Mouse (Mus musculus) activated CD4-positive, CD25-positive, alpha-beta regulatory T cell, adult 4 months (primary cell): ENCODE measurements around the gene 1700022I11Rik. TPM values are rescaled to one million over a fixed set of nuclear protein-coding genes. Genes with fewer than 3 reads are reported as not detected.
A peak's percentile ranks its signal among the peaks of the same experiment; 100 is the strongest.

Experiments
- ATAC-seq: one replicate; pipeline ENCODE4 v1.8.0; 2017
- polyA plus RNA-seq, 2 experiments: library from polyadenylated mRNA; unstranded; fragments of 100-300 nt; shearing (Covaris generic); gene quantifications; one replicate each; pipeline ENCODE4 v1.2.1; 2017

The 1700022I11Rik gene
- under 1 TPM in 1 of 2 experiments, not detected in 1; 0.25 TPM for polyA plus RNA-seq

GRCm38 (mm10) chr4:42969304-42969703 is at the start of gene 1700022I11Rik:
Gene 1700022I11Rik (plus strand): TSS chr4:42969604.
- no peak for ATAC-seq

GRCm38 (mm10) chr4:42920726-42921125 is 48.7 kb upstream of the 1700022I11Rik start:
- ATAC-seq: no peak

GRCm38 (mm10) chr4:42921536-42921935 is 47.9 kb upstream of the 1700022I11Rik start:
- ATAC-seq: no peak

GRCm38 (mm10) chr4:42922056-42922455 is 47.3 kb upstream of the 1700022I11Rik start:
- ATAC-seq: no peak

GRCm38 (mm10) chr4:42922461-42922860 is 46.9 kb upstream of the 1700022I11Rik start:
- ATAC-seq: no peak

GRCm38 (mm10) chr4:42924095-42924710 is 45.2 kb upstream of the 1700022I11Rik start:
- no peak for ATAC-seq

- no peak for ATAC-seq
These were observed 41.2 kb upstream of the 1700022I11Rik start for GRCm38 (mm10) chr4:42928209-42928608.

- no peak for ATAC-seq
These were observed 40.5 kb upstream of the 1700022I11Rik start for GRCm38 (mm10) chr4:42928952-42929351.

GRCm38 (mm10) chr4:42932229-42932969 is 37.0 kb upstream of the 1700022I11Rik start:
- ATAC-seq: no peak

GRCm38 (mm10) chr4:42933630-42934029 is 35.8 kb upstream of the 1700022I11Rik start:
- no peak for ATAC-seq

GRCm38 (mm10) chr4:42941396-42941795 is 28.0 kb upstream of the 1700022I11Rik start:
- no peak for ATAC-seq

GRCm38 (mm10) chr4:42943341-42943740 is 26.1 kb upstream of the 1700022I11Rik start:
- no peak for ATAC-seq

GRCm38 (mm10) chr4:42944185-42944584 is 25.2 kb upstream of the 1700022I11Rik start:
- ATAC-seq: no peak

GRCm38 (mm10) chr4:42945043-42945442 is 24.4 kb upstream of the 1700022I11Rik start:
- no peak for ATAC-seq

- ATAC-seq: no peak
These were observed 24.0 kb upstream of the 1700022I11Rik start for GRCm38 (mm10) chr4:42945445-42945844.

- no peak for ATAC-seq
These were observed 23.5 kb upstream of the 1700022I11Rik start for GRCm38 (mm10) chr4:42945952-42946351.

- ATAC-seq: no peak
These were observed 22.6 kb upstream of the 1700022I11Rik start for GRCm38 (mm10) chr4:42946733-42947290.

GRCm38 (mm10) chr4:42948527-42948926 is 20.9 kb upstream of the 1700022I11Rik start:
- ATAC-seq: no peak

GRCm38 (mm10) chr4:42949051-42949675 is 20.2 kb upstream of the 1700022I11Rik start:
- peak; percentile 3 for ATAC-seq

GRCm38 (mm10) chr4:42949676-42950051 is 19.7 kb upstream of the 1700022I11Rik start, which contains the start of gene Dnajb5:
Gene Dnajb5 (plus strand): TSS chr4:42949814.
- ATAC-seq: peak; percentile 94

- peak; percentile 43 for ATAC-seq
These were observed 19.3 kb upstream of the 1700022I11Rik start for GRCm38 (mm10) chr4:42950065-42950558.

- no peak for ATAC-seq
These were observed 17.9 kb upstream of the 1700022I11Rik start for GRCm38 (mm10) chr4:42951206-42952195.
